Mouse (Mus musculus): ENCODE results near the gene Nexn. TPM values are rescaled to one million over a fixed set of nuclear protein-coding genes. Genes with fewer than 3 reads are reported as not detected.

The Nexn gene
- polyA plus RNA-seq, 1 experiment from 2014 or later: 1.6 TPM

- Histone ChIP-seq H3K4me2 (peak overlapping the region; percentile 53), H3K4me1 (replicated peaks) (peaks cover 47% of the 10 kb centered on the region), H3K27me3 (no peaks in the 10 kb centered on the region), H3K27ac (peak overlapping the region; percentile 95), H3K36me3 (no peaks in the 10 kb centered on the region), H3K9me3 (replicated peaks) (no peaks in the 10 kb centered on the region), H3K4me3 (replicated peaks) (peak overlapping the region; percentile 75), H3K9ac (peak overlapping the region; percentile 88)
- under 1% methylated on average over 17 of the region's 17 CpGs for WGBS (ENCODE audit: insufficient replicate concordance)
- ATAC-seq (ENCODE audit: low read depth) (peak; percentile 94), DNase-seq (peak; percentile 87)
These were observed 72.5 kb downstream of the Nexn start for GRCm38 (mm10) chr3:152193635-152194097.

- H3K27me3 ChIP-seq: no peaks in the 10 kb centered on the region
- H3K4me2 ChIP-seq: peak overlapping the region; percentile 53
- H3K9me3 ChIP-seq (replicated peaks): no peaks in the 10 kb centered on the region
- no peaks in the 10 kb centered on the region for H3K36me3 ChIP-seq
- H3K4me1 ChIP-seq (replicated peaks): peaks cover 48% of the 10 kb centered on the region
- H3K27ac ChIP-seq: peak overlapping the region; percentile 95
- ATAC-seq (ENCODE audit: low read depth) (no peak), DNase-seq (no peak)
- WGBS (ENCODE audit: insufficient replicate concordance): 2% methylated on average over 7 of the region's 7 CpGs
- H3K9ac ChIP-seq: peak overlapping the region; percentile 88
- peak overlapping the region; percentile 75 for H3K4me3 ChIP-seq (replicated peaks)
These were observed 73.0 kb downstream of the Nexn start for GRCm38 (mm10) chr3:152193177-152193576.

- Histone ChIP-seq H3K27ac (peak overlapping the region; percentile 79), H3K27me3 (no peaks in the 10 kb centered on the region), H3K4me1 (replicated peaks) (peaks cover 47% of the 10 kb centered on the region), H3K9me3 (replicated peaks) (no peaks in the 10 kb centered on the region), H3K4me2 (peak overlapping the region; percentile 75), H3K9ac (peak overlapping the region; percentile 89), H3K36me3 (peaks cover 7% of the 10 kb centered on the region; the same call in 1 of the 2 replicates), H3K4me3 (replicated peaks) (peak overlapping the region; percentile 79)
- no peak for ATAC-seq (ENCODE audit: low read depth)
- WGBS (ENCODE audit: insufficient replicate concordance): 10% methylated on average over 9 of the region's 11 CpGs
- DNase-seq: no peak
These were observed 73.8 kb downstream of the Nexn start for GRCm38 (mm10) chr3:152192238-152192931.

- Histone ChIP-seq H3K27ac (peak overlapping the region; percentile 79), H3K4me1 (replicated peaks) (peaks cover 42% of the 10 kb centered on the region), H3K9me3 (replicated peaks) (no peaks in the 10 kb centered on the region), H3K27me3 (no peaks in the 10 kb centered on the region), H3K4me3 (replicated peaks) (peak overlapping the region; percentile 79), H3K36me3 (peaks cover 10% of the 10 kb centered on the region), H3K9ac (peak overlapping the region; percentile 89), H3K4me2 (peak overlapping the region; percentile 75)
- ATAC-seq (ENCODE audit: low read depth): peak; percentile 61
- 7% methylated on average over 6 of the region's 6 CpGs for WGBS (ENCODE audit: insufficient replicate concordance)
- peak; percentile 17 for DNase-seq
These were observed 74.3 kb downstream of the Nexn start for GRCm38 (mm10) chr3:152191791-152192237.

GRCm38 (mm10) chr3:152190679-152191477 lies 75.3 kb downstream of the Nexn start:
- Histone ChIP-seq H3K36me3 (peaks cover 19% of the 10 kb centered on the region), H3K9me3 (replicated peaks) (no peaks in the 10 kb centered on the region), H3K4me2 (peak overlapping the region; percentile 75), H3K27ac (peak overlapping the region; percentile 43), H3K9ac (peak overlapping the region; percentile 89), H3K4me1 (replicated peaks) (peaks cover 37% of the 10 kb centered on the region), H3K27me3 (no peaks in the 10 kb centered on the region), H3K4me3 (replicated peaks) (peak overlapping the region; percentile 79)
- no peak for DNase-seq
- ATAC-seq (ENCODE audit: low read depth): 0 out of 2 replicates have a peak, but pooled peaks have one; percentile 25
- 51% methylated on average over 9 of the region's 9 CpGs for WGBS (ENCODE audit: insufficient replicate concordance)

- Histone ChIP-seq H3K27ac (peak overlapping the region; percentile 40), H3K4me3 (replicated peaks) (peak overlapping the region; percentile 37)
These were observed 76.8 kb downstream of the Nexn start for GRCm38 (mm10) chr3:152189306-152189705.

More at GRCm38 (mm10) chr3:152189306-152189705, 76.8 kb downstream of the Nexn start:
- Histone ChIP-seq H3K9ac (peak overlapping the region; percentile 28), H3K36me3 (peaks cover 35% of the 10 kb centered on the region), H3K9me3 (replicated peaks) (no peaks in the 10 kb centered on the region), H3K4me2 (peak overlapping the region; percentile 75), H3K27me3 (no peaks in the 10 kb centered on the region), H3K4me1 (replicated peaks) (peaks cover 36% of the 10 kb centered on the region)
- ATAC-seq (ENCODE audit: low read depth) (no peak), DNase-seq (no peak)
- whole genome bisulfite sequencing (ENCODE audit: insufficient replicate concordance): 33% methylated on average over 4 of the region's 4 CpGs

Other genes starting within 250 kb of the Nexn start
- gene Gipc2, start 100.1 kb downstream of the Nexn start, polyA plus RNA-seq (2015; fragmentation: Nextera tagmentation; extraction: Ambion mirVana): 12.3 and 21.0 TPM in 2 replicates
- 35.2 and 46.3 TPM in 2 replicates for gene Dnajb4, start 56.0 kb downstream of the Nexn start, polyA plus RNA-seq (2015; fragmentation: Nextera tagmentation; extraction: Ambion mirVana)
- 99.4 and 128 TPM in 2 replicates for gene Fubp1, start 55.9 kb downstream of the Nexn start, polyA plus RNA-seq (2015; fragmentation: Nextera tagmentation; extraction: Ambion mirVana)
- 4.3 and 4.7 TPM in 2 replicates for gene Miga1, start 74.1 kb upstream of the Nexn start, polyA plus RNA-seq (2015; fragmentation: Nextera tagmentation; extraction: Ambion mirVana)
- gene Usp33, start 80.1 kb upstream of the Nexn start, polyA plus RNA-seq (2015; fragmentation: Nextera tagmentation; extraction: Ambion mirVana): 19.5 and 28.1 TPM in 2 replicates
- gene Zzz3, start 129.1 kb upstream of the Nexn start, polyA plus RNA-seq (2015; fragmentation: Nextera tagmentation; extraction: Ambion mirVana): 16.3 and 21.2 TPM in 2 replicates